Mouse (Mus musculus) spleen, postnatal 10 days (tissue): ENCODE results near the gene Ago1.

ENCODE experiments used
- DNase-seq, 2 experiments: peaks; one replicate each; pipeline ENCODE4 v3.0.0; 2021 to 2022; ENCODE audit warnings: low spot score in 2 of 2

Gene Ago1

GRCm38 (mm10) chr4:126468285-126468901 is at the start of gene Ago1:
Ago1 (minus strand) TSS chr4:126468583.
- peak; percentile 85 to 94 for DNase-seq

- no peak for DNase-seq
Measured at GRCm38 (mm10) chr4:126512308-126513066, 44.1 kb upstream of the Ago1 start.

GRCm38 (mm10) chr4:126511013-126511412 is 42.6 kb upstream of the Ago1 start:
- no peak for DNase-seq

GRCm38 (mm10) chr4:126509072-126509471 is 40.7 kb upstream of the Ago1 start:
- no peak for DNase-seq

- DNase-seq = no peak
Measured at GRCm38 (mm10) chr4:126508110-126508899, 39.9 kb upstream of the Ago1 start.

GRCm38 (mm10) chr4:126502977-126503309 is 34.6 kb upstream of the Ago1 start:
- no peak for DNase-seq

GRCm38 (mm10) chr4:126502141-126502976 is 34.0 kb upstream of the Ago1 start:
- DNase-seq = no peak

GRCm38 (mm10) chr4:126498601-126499000 is 30.2 kb upstream of the Ago1 start:
- no peak for DNase-seq

GRCm38 (mm10) chr4:126496963-126497362 is 28.6 kb upstream of the Ago1 start:
- DNase-seq = no peak

GRCm38 (mm10) chr4:126495942-126496790 is 27.8 kb upstream of the Ago1 start:
- no peak for DNase-seq

- DNase-seq = no peak
Measured at GRCm38 (mm10) chr4:126495453-126495852, 27.1 kb upstream of the Ago1 start.

- no peak for DNase-seq
Measured at GRCm38 (mm10) chr4:126493416-126493815, 25.0 kb upstream of the Ago1 start.

- no peak for DNase-seq
Measured at GRCm38 (mm10) chr4:126491977-126492376, 23.6 kb upstream of the Ago1 start.

- DNase-seq = no peak
Measured at GRCm38 (mm10) chr4:126490726-126491125, 22.3 kb upstream of the Ago1 start.

GRCm38 (mm10) chr4:126489811-126490210 is 21.4 kb upstream of the Ago1 start:
- DNase-seq = no peak

GRCm38 (mm10) chr4:126486217-126486616 is 17.8 kb upstream of the Ago1 start:
- DNase-seq = no peak

- no peak for DNase-seq
Measured at GRCm38 (mm10) chr4:126485065-126485464, 16.7 kb upstream of the Ago1 start.

GRCm38 (mm10) chr4:126483874-126484273 is 15.5 kb upstream of the Ago1 start:
- DNase-seq = no peak

GRCm38 (mm10) chr4:126482951-126483350 is 14.6 kb upstream of the Ago1 start:
- DNase-seq = no peak

GRCm38 (mm10) chr4:126481461-126481860 is 13.1 kb upstream of the Ago1 start:
- no peak for DNase-seq

GRCm38 (mm10) chr4:126480288-126480687 is 11.9 kb upstream of the Ago1 start:
- DNase-seq = no peak
